In genomic region chr10:9130061-9130460, GRCm38 (mm10) we compare ENCODE assay signal across 25 mouse cellular contexts.
"Had no signal": no experiment of that assay in that cellular context is flagged by ENCODE, and none has a peak within 500 bp of the region (broad histone marks: within the 10 kb centered on the region; RNA-seq: fewer than 3 reads in every experiment).

No protein-coding gene starts in this region.

- H3K36me3 ChIP-seq: heart, embryonic 10.5 days; hindbrain, embryonic 10.5 days; hindbrain, embryonic 12.5 days; intestine, embryonic 15.5 days; limb, embryonic 13.5 days; limb, embryonic 15.5 days; liver, embryonic 12.5 days had no signal

- H3K9me3 ChIP-seq: heart, embryonic 10.5 days; hindbrain, embryonic 10.5 days; hindbrain, embryonic 12.5 days; intestine, embryonic 15.5 days; limb, embryonic 13.5 days; limb, embryonic 15.5 days; liver, embryonic 12.5 days had no signal

- H3K4me3 ChIP-seq: gastrocnemius, adult 2 months; heart, embryonic 10.5 days; hindbrain, embryonic 10.5 days; hindbrain, embryonic 12.5 days; intestine, embryonic 15.5 days; layer of hippocampus, adult 2 months; left cerebral cortex, adult 2 months; limb, embryonic 13.5 days; limb, embryonic 15.5 days; liver, embryonic 12.5 days had no signal

- H3K4me2 ChIP-seq: hindbrain, embryonic 12.5 days; hindbrain, embryonic 14.5 days; intestine, embryonic 15.5 days; limb, embryonic 13.5 days; limb, embryonic 15.5 days; liver, embryonic 12.5 days had no signal

- H3K27me3 ChIP-seq: hindbrain, embryonic 12.5 days; intestine, embryonic 15.5 days; limb, embryonic 13.5 days; limb, embryonic 15.5 days; liver, embryonic 12.5 days had no signal

- H3K4me1 ChIP-seq: heart, embryonic 10.5 days; hindbrain, embryonic 12.5 days; intestine, embryonic 15.5 days; limb, embryonic 15.5 days; liver, embryonic 12.5 days had no signal

- H3K27ac ChIP-seq: gastrocnemius, adult 2 months; heart, embryonic 10.5 days; hindbrain, embryonic 10.5 days; hindbrain, embryonic 12.5 days; hindbrain, embryonic 14.5 days; intestine, embryonic 15.5 days; layer of hippocampus, adult 2 months; left cerebral cortex, adult 2 months; limb, embryonic 13.5 days; limb, embryonic 15.5 days; liver, embryonic 12.5 days; liver, embryonic 14.5 days had no signal

- DNase-seq: gastrocnemius, adult 2 months; gastrocnemius, postnatal 10 days; gastrocnemius, postnatal 25 days; heart, adult 18-20 months; heart, postnatal 10 days; heart, postnatal 4 days; kidney, adult 18-20 months; kidney, adult 8-10 months; kidney, postnatal 10 days; kidney, postnatal 25 days; kidney, postnatal 4 days had no signal

- H3K9ac ChIP-seq: hindbrain, embryonic 12.5 days; hindbrain, embryonic 14.5 days; intestine, embryonic 15.5 days; limb, embryonic 13.5 days; limb, embryonic 15.5 days; liver, embryonic 12.5 days; liver, embryonic 14.5 days had no signal

- ATAC-seq: hindbrain, embryonic 16.5 days; inflammation-experienced regulatory T-cells, adult 6 months; intestine, embryonic 15.5 days; intestine, postnatal 0 days; liver, embryonic 12.5 days had no signal
